Comparison of ENCODE assay signal across 23 mouse cellular contexts in genomic region chr2:35070275-35070674, GRCm38 (mm10). TPM values are rescaled to one million over a fixed set of nuclear protein-coding genes. Genes with fewer than 3 reads are reported as not detected.
DNase-seq lines count a peak whose midpoint lies in the region; ATAC-seq lines count a peak whose summit lies in the region.
"Had no signal": no experiment of that assay in that cellular context is flagged by ENCODE, and none has a peak within 500 bp of the region (broad histone marks: within the 10 kb centered on the region; RNA-seq: fewer than 3 reads in every experiment).

No protein-coding gene starts in this region.

- DNase-seq in kidney, adult 9 months, result peak; percentile 16
- no peak for DNase-seq in kidney, postnatal 4 days
- DNase-seq in kidney, postnatal 14 days, result no peak
- no peak for DNase-seq in liver, embryonic 11.5 days (ENCODE audit: low spot score)
- DNase-seq: adrenal gland, adult 2 months; adrenal gland, postnatal 10 days; adrenal gland, postnatal 25 days; cerebellum, adult 11 months; cerebellum, adult 18-20 months; cerebellum, adult 8-10 months; cerebellum, adult 9-11 months; cerebellum, postnatal 14 days; cerebellum, postnatal 36 days; embryo, embryonic 11 days had no signal

- 42% methylated on average over 4 of the region's 4 CpGs for WGBS in kidney, embryonic 16.5 days
- 67% methylated on average over 4 of the region's 4 CpGs for WGBS in liver, embryonic 15.5 days (ENCODE audit: insufficient replicate concordance)
- 77% methylated on average over 4 of the region's 4 CpGs for WGBS in liver, embryonic 11.5 days

- H3K27ac ChIP-seq in kidney, embryonic 16.5 days (ENCODE audit: low read length), result no peak overlapping the region; the same call in 1 of the 2 replicates
- H3K27ac ChIP-seq in liver, embryonic 15.5 days (replicated peaks), result 0 out of 2 replicates have a peak overlapping the region, but pooled peaks have one; percentile 29
- H3K27ac ChIP-seq in liver, embryonic 11.5 days (ENCODE audit: low read depth, low read length), result no peak overlapping the region
- H3K27ac ChIP-seq: embryonic facial prominence, embryonic 13.5 days; embryonic facial prominence, embryonic 15.5 days; forebrain, embryonic 10.5 days; forebrain, embryonic 12.5 days had no signal

- peak; percentile 54; the same call in 1 of the 2 replicates for ATAC-seq in kidney, embryonic 16.5 days (ENCODE audit: low FRiP score, low TSS enrichment)
- no peak for ATAC-seq in liver, embryonic 15.5 days (ENCODE audit: insufficient read depth)
- ATAC-seq in liver, embryonic 11.5 days (replicated peaks; ENCODE audit: low FRiP score), result no peak
- ATAC-seq: forebrain, embryonic 14.5 days had no signal

- no peak overlapping the region for H3K4me2 ChIP-seq in kidney, embryonic 16.5 days (replicated peaks; ENCODE audit: low read depth, low read length)
- no peak overlapping the region for H3K4me2 ChIP-seq in liver, embryonic 15.5 days
- H3K4me2 ChIP-seq in liver, embryonic 11.5 days, result no peak overlapping the region
- H3K4me2 ChIP-seq: embryonic facial prominence, embryonic 13.5 days; embryonic facial prominence, embryonic 15.5 days; forebrain, embryonic 12.5 days had no signal

- no peaks in the 10 kb centered on the region for H3K36me3 ChIP-seq in kidney, embryonic 16.5 days (ENCODE audit: insufficient read depth, low read length)
- H3K36me3 ChIP-seq in liver, embryonic 15.5 days (replicated peaks), result no peaks in the 10 kb centered on the region
- H3K36me3 ChIP-seq in liver, embryonic 11.5 days (ENCODE audit: control insufficient read depth, insufficient read depth, low read length), result no peaks in the 10 kb centered on the region
- H3K36me3 ChIP-seq: embryonic facial prominence, embryonic 13.5 days; embryonic facial prominence, embryonic 15.5 days; forebrain, embryonic 10.5 days; forebrain, embryonic 12.5 days had no signal

- no peaks in the 10 kb centered on the region for H3K9me3 ChIP-seq in kidney, embryonic 16.5 days (ENCODE audit: low read length)
- H3K9me3 ChIP-seq in liver, embryonic 15.5 days (replicated peaks), result no peaks in the 10 kb centered on the region
- H3K9me3 ChIP-seq in liver, embryonic 11.5 days (ENCODE audit: control insufficient read depth, low read length), result no peaks in the 10 kb centered on the region
- H3K9me3 ChIP-seq: embryonic facial prominence, embryonic 13.5 days; embryonic facial prominence, embryonic 15.5 days; forebrain, embryonic 12.5 days had no signal

- H3K9ac ChIP-seq in kidney, embryonic 16.5 days (replicated peaks; ENCODE audit: low read length), result no peak overlapping the region
- no peak overlapping the region for H3K9ac ChIP-seq in liver, embryonic 15.5 days
- H3K9ac ChIP-seq in liver, embryonic 11.5 days (ENCODE audit: low read depth, low read length), result no peak overlapping the region
- H3K9ac ChIP-seq: embryonic facial prominence, embryonic 13.5 days; embryonic facial prominence, embryonic 15.5 days; forebrain, embryonic 12.5 days had no signal

- H3K27me3 ChIP-seq in kidney, embryonic 16.5 days (ENCODE audit: insufficient read depth, low read length), result no peaks in the 10 kb centered on the region
- no peaks in the 10 kb centered on the region for H3K27me3 ChIP-seq in liver, embryonic 15.5 days
- no peaks in the 10 kb centered on the region for H3K27me3 ChIP-seq in liver, embryonic 11.5 days (replicated peaks; ENCODE audit: control insufficient read depth, insufficient read depth, low read length)
- H3K27me3 ChIP-seq: embryonic facial prominence, embryonic 13.5 days; embryonic facial prominence, embryonic 15.5 days; forebrain, embryonic 12.5 days had no signal

- no peaks in the 10 kb centered on the region for H3K4me1 ChIP-seq in kidney, embryonic 16.5 days (ENCODE audit: insufficient read depth, low read length)
- peaks cover 5% of the 10 kb centered on the region; the same call in 1 of the 2 replicates for H3K4me1 ChIP-seq in liver, embryonic 15.5 days (replicated peaks)
- no peaks in the 10 kb centered on the region for H3K4me1 ChIP-seq in liver, embryonic 11.5 days (replicated peaks; ENCODE audit: control insufficient read depth, insufficient read depth, low read length)
- H3K4me1 ChIP-seq: embryonic facial prominence, embryonic 13.5 days; embryonic facial prominence, embryonic 15.5 days; forebrain, embryonic 10.5 days; forebrain, embryonic 12.5 days had no signal

- H3K4me3 ChIP-seq in kidney, embryonic 16.5 days (ENCODE audit: low read length), result no peak overlapping the region
- no peak overlapping the region for H3K4me3 ChIP-seq in liver, embryonic 15.5 days (replicated peaks)
- no peak overlapping the region for H3K4me3 ChIP-seq in liver, embryonic 11.5 days (ENCODE audit: low read depth, low read length)
- H3K4me3 ChIP-seq: embryonic facial prominence, embryonic 13.5 days; embryonic facial prominence, embryonic 15.5 days; erythroblast, embryonic 14.5 days; forebrain, embryonic 10.5 days; forebrain, embryonic 12.5 days had no signal

RNA-seq across cellular contexts. Expression of gene Hc, which starts 9.0 kb away (rescaled TPM):
- 0.37 and 0.45 TPM in 2 replicates for polyA plus RNA-seq in kidney, embryonic 16.5 days (2015; fragmentation: Nextera tagmentation; extraction: Ambion mirVana)
- 43.9 and 55.8 TPM in 2 replicates for polyA plus RNA-seq in liver, embryonic 15.5 days (2015; fragmentation: Nextera tagmentation; extraction: Ambion mirVana)
- 10.0 and 10.5 TPM in 2 replicates for polyA plus RNA-seq in liver, embryonic 11.5 days (2014; fragmentation: Nextera tagmentation; extraction: Ambion mirVana)
- polyA plus RNA-seq: embryonic facial prominence, embryonic 13.5 days; embryonic facial prominence, embryonic 15.5 days; erythroblast, embryonic 14.5 days had no signal

RNA-seq across cellular contexts. Expression of gene AI182371, which starts 31.1 kb away (rescaled TPM):
- 0.46 and 0.50 TPM in 2 replicates for polyA plus RNA-seq in kidney, embryonic 16.5 days (2015; fragmentation: Nextera tagmentation; extraction: Ambion mirVana)
- polyA plus RNA-seq in liver, embryonic 15.5 days (2015; fragmentation: Nextera tagmentation; extraction: Ambion mirVana), result 35.9 and 43.1 TPM in 2 replicates
- polyA plus RNA-seq in liver, embryonic 11.5 days (2014; fragmentation: Nextera tagmentation; extraction: Ambion mirVana), result 0.99 and 2.5 TPM in 2 replicates
- polyA plus RNA-seq: adrenal gland, adult 2 months; C2C12; erythroblast, embryonic 14.5 days had no signal

RNA-seq across cellular contexts. Expression of gene Cntrl, which starts 39.0 kb away (rescaled TPM):
- 21.2 and 25.2 TPM in 2 replicates for polyA plus RNA-seq in kidney, embryonic 16.5 days (2015; fragmentation: Nextera tagmentation; extraction: Ambion mirVana)
- polyA plus RNA-seq in liver, embryonic 15.5 days (2015; fragmentation: Nextera tagmentation; extraction: Ambion mirVana), result 8.5 and 8.6 TPM in 2 replicates
- polyA plus RNA-seq in liver, embryonic 11.5 days (2014; fragmentation: Nextera tagmentation; extraction: Ambion mirVana), result 18.4 and 22.7 TPM in 2 replicates

Comparison
In these comparisons a context has a peak if more than half of its experiments do, and no peak if none do; other contexts are left out.
1. RNA of gene AI182371, which starts 31.1 kb away (polyA plus RNA-seq): 35.9 to 43.1 TPM in liver, embryonic 15.5 days; 0.99 to 2.5 TPM in liver, embryonic 11.5 days and 0.46 to 0.50 TPM in kidney, embryonic 16.5 days; every median in the first group is over 10 times any median in the second.